Mouse (Mus musculus) midbrain, embryonic 14.5 days (tissue): ENCODE results near the gene Dst. TPM values are rescaled to one million over a fixed set of nuclear protein-coding genes. Genes with fewer than 3 reads are reported as not detected.
A peak's percentile ranks its signal among the peaks of the same experiment; 100 is the strongest.

Source experiments
- ATAC-seq: fragments of 200-750 bp; cut with Nextera tagmentation; 2 replicates; pipeline ENCODE4 v1.8.0; 2017; ENCODE audit warnings: moderate number of reproducible peaks, moderate library complexity; ENCODE audit not compliant: low FRiP score, low TSS enrichment
- DNase-seq: peaks from one replicate; pipeline ENCODE4 v3.0.0-alpha.2; 2015
- H3K27ac ChIP-seq: fragments of 300-500 bp; sonication (generic); replicated peaks from 2 replicates; pipeline ENCODE4 v1.5.1; 2014; ENCODE audit warnings: mild to moderate bottlenecking, low read depth, low read length, moderate library complexity
- H3K27me3 ChIP-seq: fragments of 300-500 bp; sonication (generic); 2 replicates; pipeline ENCODE4 v1.6.1; 2014; ENCODE audit warnings: low read length, control low read depth, mixed read lengths; ENCODE audit not compliant: control insufficient read depth, insufficient read depth
- H3K36me3 ChIP-seq: fragments of 300-500 bp; sonication (generic); 2 replicates; pipeline ENCODE4 v1.6.1; 2014; ENCODE audit warnings: low read length, control low read depth; ENCODE audit not compliant: control insufficient read depth, insufficient read depth
- H3K4me1 ChIP-seq: fragments of 300-500 bp; sonication (generic); 2 replicates; pipeline ENCODE4 v1.6.1; 2014; ENCODE audit warnings: mild to moderate bottlenecking, antibody characterized with exemption, low read length, control low read depth; ENCODE audit not compliant: control insufficient read depth, insufficient read depth
- H3K4me2 ChIP-seq: fragments of 300-500 bp; sonication (generic); 2 replicates; pipeline ENCODE4 v1.6.1; 2014; ENCODE audit warnings: mild to moderate bottlenecking, low read length, moderate library complexity
- H3K4me3 ChIP-seq: fragments of 300-500 bp; sonication (generic); replicated peaks from 2 replicates; pipeline ENCODE4 v1.5.1; 2014; ENCODE audit warnings: low read depth, low read length
- H3K9ac ChIP-seq: fragments of 300-500 bp; sonication (generic); replicated peaks from 2 replicates; pipeline ENCODE4 v1.6.1; 2014; ENCODE audit warnings: mild to moderate bottlenecking, low read length, moderate library complexity
- H3K9me3 ChIP-seq: fragments of 300-500 bp; sonication (generic); 2 replicates; pipeline ENCODE4 v1.6.1; 2016; ENCODE audit warnings: low read length, control low read depth, mixed read lengths; ENCODE audit not compliant: control insufficient read depth
- WGBS: fragments of 180-500 bp; shearing (Covaris S2); extraction: QIAGEN DNeasy Blood & Tissue Kit; methylation state at CpG from one replicate; pipeline ENCODE4 v1.1.7; 2014; 5-methylcytosine and 5-hydroxymethylcytosine counted together
- polyA plus RNA-seq: library from polyadenylated mRNA; unstranded; fragments of >200 nt; fragmentation: Nextera tagmentation; extraction: Ambion mirVana; gene quantifications from 2 replicates; pipeline ENCODE4 v1.2.1, GENCODE M21; 2014

Gene Dst
- polyA plus RNA-seq, 1 experiment from 2014 or later = 59.8 TPM

GRCm38 (mm10) chr1:33946601-33947395 is 38.8 kb downstream of the Dst start:
- H3K4me2 ChIP-seq = no peak overlapping the region
- no peaks in the 10 kb centered on the region for H3K4me1 ChIP-seq
- H3K4me3 ChIP-seq = no peak overlapping the region
- no peaks in the 10 kb centered on the region for H3K36me3 ChIP-seq
- peak; percentile 45 for DNase-seq
- 78% methylated on average over 12 of the region's 12 CpGs for WGBS
- H3K27me3 ChIP-seq = no peaks in the 10 kb centered on the region
- ATAC-seq = no peak
- no peaks in the 10 kb centered on the region for H3K9me3 ChIP-seq
- H3K27ac ChIP-seq = no peak overlapping the region
- H3K9ac ChIP-seq = no peak overlapping the region

DNA sequence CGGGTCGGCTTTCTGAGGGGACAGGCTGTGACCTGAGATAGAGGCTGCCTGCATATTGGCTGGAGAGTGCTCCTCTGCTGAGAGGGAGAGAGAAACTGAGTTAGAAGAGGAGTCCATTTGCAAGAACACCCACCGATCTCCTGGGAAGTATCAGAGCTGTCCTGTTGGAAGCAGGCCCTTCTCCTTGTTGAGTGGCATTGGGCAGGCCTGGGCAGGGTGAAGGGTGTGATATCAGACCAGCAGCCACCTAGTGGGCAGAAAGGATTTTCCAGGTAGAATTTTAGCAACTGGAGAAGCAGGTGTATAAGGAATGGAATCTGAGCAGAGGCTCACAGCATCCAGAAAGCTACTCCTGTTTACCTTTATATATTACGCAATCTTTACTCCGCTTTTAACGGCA is 39.8 kb downstream of the Dst start:
- Histone ChIP-seq H3K4me2 (no peak overlapping the region), H3K9ac (no peak overlapping the region), H3K4me3 (no peak overlapping the region), H3K27ac (no peak overlapping the region), H3K36me3 (no peaks in the 10 kb centered on the region), H3K4me1 (no peaks in the 10 kb centered on the region), H3K27me3 (no peaks in the 10 kb centered on the region), H3K9me3 (no peaks in the 10 kb centered on the region)
- 89% methylated on average over 6 of the region's 6 CpGs for WGBS
- ATAC-seq (no peak), DNase-seq (no peak)

DNA sequence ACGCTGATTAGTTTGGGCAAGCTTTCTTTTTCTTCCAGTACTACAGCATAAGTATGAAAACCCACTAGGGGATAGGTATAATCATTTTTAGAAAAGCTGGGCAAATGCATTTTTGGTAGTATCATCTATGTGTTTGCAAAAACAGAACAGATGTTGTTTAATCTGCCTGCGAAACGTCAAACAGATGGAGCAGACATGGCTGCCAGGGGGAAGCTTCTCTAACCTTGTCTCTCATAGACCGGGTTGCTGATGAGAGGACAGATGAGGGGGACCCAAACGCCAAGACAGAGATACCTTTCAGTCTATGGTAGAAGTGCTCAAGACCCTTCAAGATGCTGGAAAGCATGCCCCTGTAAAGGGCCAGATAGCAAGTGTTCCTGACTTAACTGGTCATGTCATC is 40.5 kb downstream of the Dst start:
- WGBS = 91% methylated on average over 5 of the region's 5 CpGs
- no peak overlapping the region for H3K27ac ChIP-seq

DNA sequence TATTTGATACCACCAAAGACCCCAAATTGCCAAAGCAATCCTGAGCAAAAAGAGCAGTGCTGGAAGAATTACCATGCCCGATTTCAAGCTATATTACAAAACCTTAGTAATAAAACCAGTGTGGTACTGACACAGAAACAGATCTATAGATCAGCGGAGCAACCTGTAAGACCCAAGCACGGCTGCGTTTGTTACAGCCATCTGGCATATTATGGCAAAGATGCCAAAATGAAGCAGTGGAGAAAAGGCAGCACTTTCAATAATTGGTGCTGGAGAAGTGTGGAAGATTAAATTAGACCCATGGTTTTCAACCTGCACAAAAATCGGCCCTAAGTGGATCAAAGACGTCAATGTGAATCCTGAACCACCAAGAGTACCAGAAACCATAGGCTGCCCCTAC is 47.6 kb downstream of the Dst start:
- Histone ChIP-seq H3K4me1 (no peaks in the 10 kb centered on the region), H3K9me3 (no peaks in the 10 kb centered on the region; the same call in 1 of the 2 replicates), H3K36me3 (no peaks in the 10 kb centered on the region), H3K4me2 (no peak overlapping the region), H3K9ac (no peak overlapping the region), H3K27me3 (no peaks in the 10 kb centered on the region), H3K27ac (no peak overlapping the region), H3K4me3 (no peak overlapping the region)
- WGBS = 95% methylated on average over 6 of the region's 6 CpGs
- no peak for ATAC-seq
- no peak for DNase-seq

More for the DNA sequence above, 40.5 kb downstream of the Dst start:
- Histone ChIP-seq H3K4me1 (no peaks in the 10 kb centered on the region), H3K9ac (no peak overlapping the region), H3K4me2 (no peak overlapping the region), H3K27me3 (no peaks in the 10 kb centered on the region), H3K36me3 (no peaks in the 10 kb centered on the region), H3K4me3 (no peak overlapping the region), H3K9me3 (no peaks in the 10 kb centered on the region)
- no peak for DNase-seq
- ATAC-seq = no peak

DNA sequence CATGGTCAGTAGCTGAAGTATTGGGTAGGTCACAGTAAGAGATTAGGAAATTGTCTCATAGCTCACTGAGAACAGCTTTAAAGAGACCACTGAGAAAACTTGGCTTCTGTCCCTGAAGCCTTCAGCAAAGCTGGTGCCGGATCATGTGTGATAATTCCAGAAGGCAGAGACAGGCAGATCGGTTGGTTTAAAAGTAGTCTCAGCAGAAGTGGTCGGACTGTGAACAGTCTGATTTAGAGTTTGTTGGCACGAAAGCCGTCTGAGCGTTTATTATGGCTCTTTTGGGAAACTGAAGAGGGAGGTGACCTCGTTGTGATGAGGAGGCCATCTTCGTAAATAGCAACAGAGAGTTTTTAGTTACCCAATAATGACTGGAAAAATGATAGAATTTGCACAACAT is 52.4 kb downstream of the Dst start:
- no peaks in the 10 kb centered on the region for H3K4me1 ChIP-seq
- no peak overlapping the region for H3K4me2 ChIP-seq
- H3K9ac ChIP-seq = no peak overlapping the region
- 94% methylated on average over 8 of the region's 8 CpGs for WGBS
- no peak for ATAC-seq
- no peaks in the 10 kb centered on the region for H3K27me3 ChIP-seq
- H3K27ac ChIP-seq = no peak overlapping the region
- no peaks in the 10 kb centered on the region for H3K36me3 ChIP-seq
- H3K4me3 ChIP-seq = no peak overlapping the region
- H3K9me3 ChIP-seq = no peaks in the 10 kb centered on the region; the same call in 1 of the 2 replicates
- DNase-seq = no peak

DNA sequence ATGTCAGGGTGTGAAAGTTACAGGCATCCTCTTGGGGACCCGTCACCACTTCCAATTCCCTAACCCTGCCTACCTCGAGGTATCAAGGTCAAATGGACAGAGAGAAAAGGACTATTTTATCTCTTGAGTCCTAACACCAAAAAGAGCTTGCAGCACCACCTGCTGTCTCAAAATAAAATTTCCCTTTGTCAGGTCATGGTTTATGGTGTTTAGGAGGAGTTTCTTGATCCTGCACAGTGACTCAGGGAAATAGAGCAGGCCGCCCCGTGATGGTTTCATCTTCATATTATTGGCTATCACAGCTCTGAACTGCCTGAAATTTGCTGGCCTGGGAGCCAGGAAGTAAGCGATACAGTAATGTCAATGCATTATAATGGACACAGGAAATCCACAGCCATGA is 56.6 kb downstream of the Dst start:
- H3K27ac ChIP-seq = no peak overlapping the region
- DNase-seq (peak; percentile 78), ATAC-seq (no peak)
- no peaks in the 10 kb centered on the region for H3K27me3 ChIP-seq
- no peak overlapping the region for H3K4me2 ChIP-seq
- H3K9me3 ChIP-seq = no peaks in the 10 kb centered on the region
- WGBS = 53% methylated on average over 5 of the region's 5 CpGs
- no peaks in the 10 kb centered on the region for H3K4me1 ChIP-seq
- no peak overlapping the region for H3K4me3 ChIP-seq
- H3K36me3 ChIP-seq = no peaks in the 10 kb centered on the region
- no peak overlapping the region for H3K9ac ChIP-seq

GRCm38 (mm10) chr1:33965824-33966223 is 57.8 kb downstream of the Dst start:
- Histone ChIP-seq H3K9me3 (no peaks in the 10 kb centered on the region), H3K36me3 (no peaks in the 10 kb centered on the region), H3K9ac (no peak overlapping the region), H3K4me2 (no peak overlapping the region), H3K27me3 (no peaks in the 10 kb centered on the region), H3K4me3 (no peak overlapping the region), H3K4me1 (no peaks in the 10 kb centered on the region), H3K27ac (no peak overlapping the region)
- DNase-seq (no peak), ATAC-seq (0 out of 2 replicates have a peak, but pooled peaks have one; percentile 22)
- WGBS = 89% methylated on average over 4 of the region's 4 CpGs

DNA sequence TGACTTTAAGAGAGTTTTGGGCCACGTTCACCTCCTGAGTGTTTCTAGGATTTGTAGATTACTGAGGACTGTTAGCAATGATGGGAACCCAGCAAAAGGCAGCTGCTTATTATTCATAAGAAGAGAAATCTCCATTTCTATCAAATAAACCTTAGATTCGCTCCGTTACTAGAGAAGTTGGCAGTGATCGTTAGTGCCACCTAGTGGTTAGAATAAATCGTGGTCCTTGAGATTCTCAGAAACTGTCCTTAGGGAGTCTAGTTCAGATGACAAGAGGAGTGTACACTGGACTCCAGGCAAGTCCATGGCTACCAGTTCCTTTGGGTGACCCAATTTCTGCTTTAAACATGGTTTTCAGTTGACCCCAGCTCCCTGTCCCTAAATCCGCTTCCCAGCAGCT is 58.3 kb downstream of the Dst start:
- no peak; the same call in 1 of the 2 replicates for ATAC-seq
- peak; percentile 88 for DNase-seq
- Histone ChIP-seq H3K27me3 (no peaks in the 10 kb centered on the region), H3K4me1 (no peaks in the 10 kb centered on the region), H3K9me3 (no peaks in the 10 kb centered on the region), H3K4me2 (no peak overlapping the region), H3K36me3 (no peaks in the 10 kb centered on the region), H3K4me3 (no peak overlapping the region), H3K9ac (no peak overlapping the region), H3K27ac (no peak overlapping the region)
- 24% methylated on average over 6 of the region's 6 CpGs for WGBS

GRCm38 (mm10) chr1:33967206-33967605 is 59.2 kb downstream of the Dst start:
- Histone ChIP-seq H3K4me3 (no peak overlapping the region), H3K27ac (no peak overlapping the region), H3K9ac (no peak overlapping the region), H3K4me1 (no peaks in the 10 kb centered on the region), H3K9me3 (no peaks in the 10 kb centered on the region), H3K27me3 (no peaks in the 10 kb centered on the region), H3K36me3 (no peaks in the 10 kb centered on the region), H3K4me2 (no peak overlapping the region)
- WGBS = 74% methylated on average over 4 of the region's 4 CpGs
- ATAC-seq = no peak
- DNase-seq = no peak
